Mouse (Mus musculus): ENCODE measurements around the gene 4921536K21Rik.

DNA sequence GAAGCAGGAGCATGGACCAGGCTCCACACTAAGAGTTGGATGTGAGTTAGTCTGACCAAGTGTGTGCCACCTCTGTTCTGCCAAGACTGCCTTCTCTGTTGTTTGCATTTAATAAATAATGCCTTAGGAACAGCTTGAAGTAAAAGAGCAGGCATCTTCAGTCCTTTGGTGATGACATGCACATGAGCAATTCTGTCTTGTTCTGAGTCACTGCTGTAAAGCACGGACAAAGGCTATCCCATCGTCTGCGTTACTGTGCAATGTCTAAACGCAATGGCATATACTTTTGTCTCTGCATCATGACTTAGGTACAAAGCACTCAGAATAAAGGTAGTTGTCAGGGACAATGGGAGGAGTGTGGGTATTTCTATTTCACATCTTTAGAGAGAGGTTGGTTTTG lies 35.1 kb downstream of the 4921536K21Rik start:
- no peak for TF ChIP-seq CTCF (IDR thresholded peaks at IDR 0.05; ENCODE audit: control insufficient read depth, insufficient read depth, insufficient read length)
- TF ChIP-seq MYOD1 (IDR thresholded peaks at IDR 0.05; ENCODE audit: control insufficient read depth, insufficient read length, low read depth) = no peak
- no peak for TF ChIP-seq USF1 (IDR thresholded peaks at IDR 0.05; ENCODE audit: low read depth)

All from C2C12 (cell line).